Mouse (Mus musculus): ENCODE measurements around the gene Bckdha. TPM values are rescaled to one million over a fixed set of nuclear protein-coding genes. Genes with fewer than 3 reads are reported as not detected.

The Bckdha gene
- polyA plus RNA-seq, 1 experiment, result 81.4 TPM

- WGBS, result 89% methylated on average over 16 of the region's 16 CpGs
- no peak for TF ChIP-seq CTCF (IDR thresholded peaks at IDR 0.05; ENCODE audit: extremely low read depth, insufficient read depth, insufficient read length, insufficient replicate concordance)
- no peak for TF ChIP-seq POLR2A (IDR thresholded peaks at IDR 0.05; ENCODE audit: low read depth, low read length)
Observed at GRCm38 (mm10) chr7:25601346-25601745, 57.4 kb downstream of the Bckdha start.

GRCm38 (mm10) chr7:25600666-25601065 lies 58.1 kb downstream of the Bckdha start:
- Histone ChIP-seq H3K27me3 (ENCODE audit: control insufficient read depth, insufficient read depth, low read length) (no peaks in the 10 kb centered on the region), H3K4me1 (ENCODE audit: control insufficient read depth, insufficient read depth, insufficient read length) (no peaks in the 10 kb centered on the region), H3K27ac (ENCODE audit: insufficient read depth, low read length) (no peak overlapping the region), H3K36me3 (ENCODE audit: control insufficient read depth, insufficient read depth, low read length) (no peaks in the 10 kb centered on the region), H3K4me3 (ENCODE audit: extremely low read depth, insufficient read depth, insufficient read length) (no peak overlapping the region)
- 88% methylated on average over 11 of the region's 11 CpGs for WGBS
- no peak for TF ChIP-seq CTCF (IDR thresholded peaks at IDR 0.05; ENCODE audit: extremely low read depth, insufficient read depth, insufficient read length, insufficient replicate concordance)
- peak in 1 of 2 experiments; percentile 1 for DNase-seq (ENCODE audit: low read depth in 1 of 2, low spot score in 2 of 2)

More at GRCm38 (mm10) chr7:25601346-25601745, 57.4 kb downstream of the Bckdha start:
- no peaks in the 10 kb centered on the region for H3K4me1 ChIP-seq (ENCODE audit: control insufficient read depth, insufficient read depth, insufficient read length)
- H3K27ac ChIP-seq (ENCODE audit: insufficient read depth, low read length), result no peak overlapping the region
- DNase-seq (ENCODE audit: low read depth in 1 of 2, low spot score in 2 of 2), result peak in 1 of 2 experiments; percentile 2
- no peak overlapping the region for H3K4me3 ChIP-seq (ENCODE audit: extremely low read depth, insufficient read depth, insufficient read length)
- H3K36me3 ChIP-seq (ENCODE audit: control insufficient read depth, insufficient read depth, low read length), result no peaks in the 10 kb centered on the region
- no peaks in the 10 kb centered on the region for H3K27me3 ChIP-seq (ENCODE audit: control insufficient read depth, insufficient read depth, low read length)

GRCm38 (mm10) chr7:25599663-25600062 lies 59.1 kb downstream of the Bckdha start:
- Histone ChIP-seq H3K36me3 (ENCODE audit: control insufficient read depth, insufficient read depth, low read length) (no peaks in the 10 kb centered on the region), H3K4me3 (ENCODE audit: extremely low read depth, insufficient read depth, insufficient read length) (no peak overlapping the region), H3K27ac (ENCODE audit: insufficient read depth, low read length) (no peak overlapping the region), H3K4me1 (ENCODE audit: control insufficient read depth, insufficient read depth, insufficient read length) (no peaks in the 10 kb centered on the region; the same call in 1 of the 2 replicates), H3K27me3 (ENCODE audit: control insufficient read depth, insufficient read depth, low read length) (no peaks in the 10 kb centered on the region)
- TF ChIP-seq CTCF (IDR thresholded peaks at IDR 0.05; ENCODE audit: extremely low read depth, insufficient read depth, insufficient read length, insufficient replicate concordance) (peak; percentile 48; the same call in 1 of the 2 replicates), POLR2A (IDR thresholded peaks at IDR 0.05; ENCODE audit: low read depth, low read length) (no peak)
- WGBS, result 14% methylated on average over 10 of the region's 10 CpGs
- DNase-seq (ENCODE audit: low read depth in 1 of 2, low spot score in 2 of 2), result peak; percentile 49 to 75

- no peaks in the 10 kb centered on the region for H3K27me3 ChIP-seq (ENCODE audit: control insufficient read depth, insufficient read depth, low read length)
- peaks cover 8% of the 10 kb centered on the region; the same call in 1 of the 2 replicates for H3K4me1 ChIP-seq (ENCODE audit: control insufficient read depth, insufficient read depth, insufficient read length)
- H3K27ac ChIP-seq (ENCODE audit: insufficient read depth, low read length), result no peak overlapping the region
- DNase-seq (ENCODE audit: low read depth in 1 of 2, low spot score in 2 of 2), result no peak
- 32% methylated on average over 3 of the region's 3 CpGs for WGBS
- TF ChIP-seq POLR2A (IDR thresholded peaks at IDR 0.05; ENCODE audit: low read depth, low read length), result no peak
- no peak for TF ChIP-seq CTCF (IDR thresholded peaks at IDR 0.05; ENCODE audit: extremely low read depth, insufficient read depth, insufficient read length, insufficient replicate concordance)
- no peak overlapping the region for H3K4me3 ChIP-seq (ENCODE audit: extremely low read depth, insufficient read depth, insufficient read length)
- no peaks in the 10 kb centered on the region for H3K36me3 ChIP-seq (ENCODE audit: control insufficient read depth, insufficient read depth, low read length)
Observed at GRCm38 (mm10) chr7:25593859-25594258, 64.9 kb downstream of the Bckdha start.

- Histone ChIP-seq H3K4me1 (ENCODE audit: control insufficient read depth, insufficient read depth, insufficient read length) (peaks cover 8% of the 10 kb centered on the region; the same call in 1 of the 2 replicates), H3K4me3 (ENCODE audit: extremely low read depth, insufficient read depth, insufficient read length) (no peak overlapping the region), H3K36me3 (ENCODE audit: control insufficient read depth, insufficient read depth, low read length) (no peaks in the 10 kb centered on the region), H3K27me3 (ENCODE audit: control insufficient read depth, insufficient read depth, low read length) (no peaks in the 10 kb centered on the region), H3K27ac (ENCODE audit: insufficient read depth, low read length) (no peak overlapping the region)
- 90% methylated on average over 2 of the region's 2 CpGs for WGBS
- TF ChIP-seq CTCF (IDR thresholded peaks at IDR 0.05; ENCODE audit: extremely low read depth, insufficient read depth, insufficient read length, insufficient replicate concordance) (no peak), POLR2A (IDR thresholded peaks at IDR 0.05; ENCODE audit: low read depth, low read length) (no peak)
- no peak for DNase-seq (ENCODE audit: low read depth in 1 of 2, low spot score in 2 of 2)
Observed at GRCm38 (mm10) chr7:25591226-25591625, 67.6 kb downstream of the Bckdha start.

- 52% methylated on average over 9 of the region's 9 CpGs for WGBS
- no peak overlapping the region for H3K4me3 ChIP-seq (ENCODE audit: extremely low read depth, insufficient read depth, insufficient read length)
- no peak overlapping the region for H3K27ac ChIP-seq (ENCODE audit: insufficient read depth, low read length)
- H3K36me3 ChIP-seq (ENCODE audit: control insufficient read depth, insufficient read depth, low read length), result no peaks in the 10 kb centered on the region
- H3K4me1 ChIP-seq (ENCODE audit: control insufficient read depth, insufficient read depth, insufficient read length), result peaks cover 14% of the 10 kb centered on the region; the same call in 1 of the 2 replicates
- peak; percentile 36 to 47 for DNase-seq (ENCODE audit: low read depth in 1 of 2, low spot score in 2 of 2)
- TF ChIP-seq POLR2A (IDR thresholded peaks at IDR 0.05; ENCODE audit: low read depth, low read length), result no peak
- no peak for TF ChIP-seq CTCF (IDR thresholded peaks at IDR 0.05; ENCODE audit: extremely low read depth, insufficient read depth, insufficient read length, insufficient replicate concordance)
- H3K27me3 ChIP-seq (ENCODE audit: control insufficient read depth, insufficient read depth, low read length), result no peaks in the 10 kb centered on the region
Observed at GRCm38 (mm10) chr7:25585351-25586204, 73.2 kb downstream of the Bckdha start.

GRCm38 (mm10) chr7:25584651-25585050 lies 74.1 kb downstream of the Bckdha start:
- no peaks in the 10 kb centered on the region for H3K27me3 ChIP-seq (ENCODE audit: control insufficient read depth, insufficient read depth, low read length)
- peaks cover 14% of the 10 kb centered on the region; the same call in 1 of the 2 replicates for H3K4me1 ChIP-seq (ENCODE audit: control insufficient read depth, insufficient read depth, insufficient read length)
- H3K36me3 ChIP-seq (ENCODE audit: control insufficient read depth, insufficient read depth, low read length), result no peaks in the 10 kb centered on the region
- no peak overlapping the region for H3K4me3 ChIP-seq (ENCODE audit: extremely low read depth, insufficient read depth, insufficient read length)
- DNase-seq (ENCODE audit: low read depth in 1 of 2, low spot score in 2 of 2), result no peak
- 79% methylated on average over 5 of the region's 5 CpGs for WGBS
- no peak overlapping the region for H3K27ac ChIP-seq (ENCODE audit: insufficient read depth, low read length)
- TF ChIP-seq POLR2A (IDR thresholded peaks at IDR 0.05; ENCODE audit: low read depth, low read length), result no peak
- no peak for TF ChIP-seq CTCF (IDR thresholded peaks at IDR 0.05; ENCODE audit: extremely low read depth, insufficient read depth, insufficient read length, insufficient replicate concordance)

Data from spleen, adult 2 months (tissue).